Mouse (Mus musculus): ENCODE data around the gene Lrrc4.

The Lrrc4 gene

DNA sequence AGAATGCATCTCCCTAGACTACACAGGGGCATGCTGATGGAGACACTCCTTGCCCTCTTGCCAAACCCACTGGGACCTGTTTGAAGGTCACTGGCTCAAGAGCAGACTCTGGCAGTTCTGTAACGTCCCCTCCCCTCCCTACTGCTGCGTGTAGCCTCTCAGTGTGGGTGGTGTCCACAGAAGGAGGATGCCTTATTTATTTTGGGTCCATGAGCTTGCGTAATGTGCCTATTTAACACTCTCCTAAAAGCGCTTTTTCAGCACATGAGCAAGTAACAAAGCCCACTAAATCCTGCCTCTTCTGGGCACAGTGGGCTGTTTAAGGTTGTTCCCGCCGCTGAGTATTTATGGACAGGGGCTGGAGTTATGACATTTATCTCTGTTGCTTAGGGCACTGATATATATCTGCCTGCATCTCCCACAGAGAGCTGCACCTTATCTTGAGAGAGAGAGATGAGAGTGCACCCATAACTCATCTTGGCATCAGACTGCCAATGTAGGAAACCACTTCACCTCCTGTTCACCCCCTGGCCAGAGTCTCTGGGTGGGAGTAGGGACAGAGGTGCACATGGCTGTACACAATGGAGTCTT lies 63.6 kb downstream of the Lrrc4 start:
- DNase-seq (ENCODE audit: low spot score): no peak

DNA sequence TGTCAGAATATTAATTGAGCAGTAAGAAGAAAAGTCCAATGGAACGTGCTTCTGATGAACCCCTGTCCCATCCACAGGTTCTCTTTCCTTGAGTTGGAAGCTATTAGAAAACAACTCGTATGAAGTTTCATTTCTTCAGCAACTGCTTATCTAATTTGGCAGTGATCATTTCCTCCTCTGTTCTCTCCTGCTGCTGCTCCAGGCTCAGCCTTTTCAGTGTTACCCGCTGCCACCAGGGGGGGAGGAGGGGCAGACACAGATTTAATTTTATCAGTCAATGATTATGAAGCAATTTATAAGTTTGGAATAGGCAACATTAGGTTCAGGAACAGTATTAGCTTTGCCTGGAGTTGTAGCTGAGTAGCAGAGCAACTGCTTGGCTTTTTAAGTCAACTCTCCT lies 64.9 kb downstream of the Lrrc4 start:
- no peak for DNase-seq (ENCODE audit: low spot score)

DNA sequence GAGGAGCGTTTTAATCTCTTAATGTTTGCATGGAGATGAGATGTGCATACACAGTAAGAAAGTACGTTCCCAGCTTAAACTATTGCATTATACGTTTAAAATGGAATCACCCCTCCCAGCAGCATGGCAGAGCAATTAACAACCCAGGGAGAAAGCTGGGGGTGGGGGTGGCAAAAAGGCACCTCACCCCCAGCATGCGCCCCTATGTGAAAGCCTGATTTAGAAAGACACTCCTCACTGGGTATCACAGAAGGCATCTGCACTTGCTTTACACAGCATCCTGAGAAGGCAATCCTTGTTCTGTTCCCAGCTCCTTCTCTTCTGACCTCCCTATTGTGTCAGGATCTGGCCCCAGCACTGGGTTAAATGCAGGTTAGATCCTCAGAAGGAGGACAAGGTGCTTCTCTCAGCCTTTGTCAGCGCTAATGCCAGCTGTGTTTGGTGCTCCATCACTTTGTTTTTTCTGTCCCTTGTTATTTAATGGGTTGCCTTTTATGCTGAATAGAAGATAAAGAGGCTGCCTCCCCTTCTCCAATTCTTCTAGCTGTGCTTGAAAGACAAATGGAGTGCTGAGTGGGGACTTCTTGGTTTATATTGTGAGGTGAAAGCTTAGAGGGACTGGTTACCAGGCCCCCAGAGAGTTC lies 69.3 kb downstream of the Lrrc4 start:
- peak; percentile 50 for DNase-seq (ENCODE audit: low spot score)

DNA sequence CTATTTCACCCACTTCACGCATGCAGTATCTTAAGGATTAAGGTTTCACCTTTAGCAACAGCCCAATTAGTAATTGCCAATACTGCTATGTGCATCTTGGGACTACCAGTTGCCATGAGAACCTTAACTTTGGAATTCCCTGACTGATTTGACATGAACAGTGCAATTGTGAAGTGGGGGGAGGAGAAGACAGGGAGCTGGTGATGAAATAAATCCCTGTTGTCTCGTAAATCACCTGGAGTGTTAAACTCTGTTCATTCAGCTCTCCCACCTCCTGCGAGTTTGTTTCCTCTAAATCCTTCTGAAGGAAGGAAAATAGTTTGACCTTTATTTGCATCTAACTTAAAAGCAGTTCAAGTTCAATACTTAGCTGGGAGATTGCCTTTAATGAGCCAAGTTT lies 69.8 kb downstream of the Lrrc4 start:
- DNase-seq (ENCODE audit: low spot score): peak; percentile 64

DNA sequence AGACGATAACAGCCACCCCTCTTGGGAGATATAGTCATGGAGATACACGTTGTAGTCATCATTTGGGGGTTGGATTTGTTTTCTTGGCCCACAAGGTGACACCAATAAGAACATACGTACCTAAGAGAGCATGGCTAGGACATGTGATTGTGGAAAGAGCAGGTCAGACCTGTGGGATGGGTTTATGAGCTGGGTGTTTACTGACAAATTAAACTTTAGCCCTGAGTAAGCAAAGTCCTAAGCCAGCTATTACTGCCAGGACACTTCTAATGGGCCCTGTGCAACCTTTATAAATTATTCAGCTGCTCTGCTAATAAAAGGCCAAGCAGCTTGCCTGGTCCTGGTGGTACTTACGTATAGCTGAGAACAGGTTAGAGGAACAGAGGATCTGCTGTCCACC lies 73.3 kb downstream of the Lrrc4 start:
- DNase-seq (ENCODE audit: low spot score): no peak

DNA sequence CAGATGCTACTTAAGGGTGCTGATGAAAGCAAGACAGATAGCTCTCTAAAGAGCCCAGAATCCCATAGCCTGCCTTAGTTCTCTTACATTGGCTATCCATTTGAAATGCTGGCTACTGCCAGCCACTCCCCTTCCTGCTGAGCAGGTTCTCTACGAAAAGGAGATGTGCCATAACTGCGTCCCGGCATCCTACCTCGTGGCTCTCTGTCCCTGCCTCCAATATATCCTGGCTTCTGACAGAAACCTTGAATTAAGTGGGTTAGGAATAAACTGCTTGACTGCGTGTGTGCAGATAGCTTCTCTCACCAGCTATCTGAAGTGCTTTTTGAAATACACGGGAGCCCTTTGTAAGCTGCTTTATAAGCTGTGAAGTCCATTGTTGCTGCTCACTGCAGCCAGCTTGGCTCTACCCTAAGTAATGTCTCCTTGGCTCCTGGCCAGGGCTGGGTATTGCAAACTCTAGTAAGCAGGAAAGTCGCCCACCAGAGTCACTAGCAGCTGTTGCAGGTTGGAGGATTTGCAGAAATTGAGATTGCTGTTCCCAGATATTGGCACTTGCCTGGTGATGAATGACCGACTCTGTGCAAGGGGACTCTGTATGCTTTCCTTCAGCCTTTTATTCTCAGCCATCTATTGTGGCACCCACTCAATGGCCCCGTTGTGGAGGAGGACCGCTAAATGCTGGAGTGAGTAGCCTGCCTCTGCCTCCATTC lies 75.1 kb downstream of the Lrrc4 start:
- DNase-seq (ENCODE audit: low spot score): peak; percentile 27

DNA sequence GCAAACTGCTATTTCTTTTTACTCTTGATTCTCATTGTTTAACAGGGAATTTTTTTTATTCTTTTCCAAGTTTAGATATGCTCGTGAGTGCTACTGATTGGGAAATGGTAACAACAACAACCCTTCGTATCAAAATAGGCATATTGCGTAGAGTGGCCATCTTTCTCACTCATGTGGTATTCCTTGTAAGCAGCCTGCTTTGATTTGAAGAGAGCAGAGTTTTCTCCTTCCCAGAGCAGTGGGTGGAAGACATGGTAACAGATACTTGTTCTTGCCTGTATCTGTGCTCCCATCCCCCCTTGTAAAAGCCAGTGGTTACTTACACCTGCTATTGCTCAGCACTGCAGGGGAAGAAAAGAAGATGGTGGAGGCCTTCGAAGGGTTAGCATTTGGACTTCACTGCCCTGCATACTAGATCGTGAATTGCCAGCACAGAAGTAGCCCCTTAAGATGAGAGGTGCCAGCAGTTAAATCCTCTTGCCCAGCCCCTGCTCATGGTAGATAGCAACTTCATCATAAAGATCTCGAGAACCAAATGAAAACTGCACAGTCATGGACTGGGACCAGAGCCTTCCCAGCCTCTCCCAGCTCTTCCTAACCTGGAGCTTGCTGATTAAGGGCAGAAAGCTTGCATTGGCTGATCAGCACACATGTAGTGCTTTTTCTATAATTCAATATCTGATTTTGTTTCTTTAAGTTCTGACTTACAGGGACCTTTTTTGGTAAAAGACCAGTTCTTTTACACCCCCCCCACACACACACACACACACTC lies 77.2 kb downstream of the Lrrc4 start:
- DNase-seq (ENCODE audit: low spot score): no peak

DNA sequence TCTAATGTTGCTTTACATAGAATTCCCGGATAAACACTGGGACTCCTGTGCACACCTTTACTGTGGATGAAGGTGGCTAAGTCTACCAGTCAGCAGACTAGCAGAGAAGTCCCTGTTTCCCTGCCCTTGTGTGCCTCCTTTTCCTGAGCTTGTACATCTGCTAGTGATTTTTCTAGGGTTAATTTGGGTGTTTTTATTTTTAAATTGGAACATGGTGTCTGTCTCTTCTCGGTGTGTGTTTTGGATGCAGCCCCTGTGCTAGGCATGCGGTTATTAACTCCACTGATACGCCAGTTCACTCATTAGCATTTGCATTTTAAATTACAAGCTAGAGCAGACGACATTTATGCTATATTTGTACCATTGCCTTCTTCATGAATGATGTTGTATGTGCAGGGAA lies 77.9 kb downstream of the Lrrc4 start:
- DNase-seq (ENCODE audit: low spot score): no peak

DNA sequence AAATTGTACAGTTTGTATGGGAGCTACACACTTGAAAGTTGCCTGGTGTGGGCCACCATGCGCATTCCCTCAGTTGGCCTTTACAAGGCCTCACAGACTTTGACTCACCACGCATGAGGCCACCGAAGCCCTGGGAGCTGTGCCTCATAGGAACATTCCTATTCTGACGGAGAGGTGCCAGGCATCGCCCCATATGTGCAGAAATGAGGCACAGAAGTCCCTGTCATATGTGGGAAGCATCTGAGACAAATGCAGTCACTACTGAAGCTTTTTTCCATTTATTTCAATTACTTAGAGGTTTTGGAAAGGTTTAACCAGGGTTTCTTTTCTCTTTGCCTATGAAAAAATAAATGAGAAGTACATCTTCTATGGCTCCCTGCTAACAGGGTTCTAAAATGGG lies 78.3 kb downstream of the Lrrc4 start:
- DNase-seq (ENCODE audit: low spot score): no peak

DNA sequence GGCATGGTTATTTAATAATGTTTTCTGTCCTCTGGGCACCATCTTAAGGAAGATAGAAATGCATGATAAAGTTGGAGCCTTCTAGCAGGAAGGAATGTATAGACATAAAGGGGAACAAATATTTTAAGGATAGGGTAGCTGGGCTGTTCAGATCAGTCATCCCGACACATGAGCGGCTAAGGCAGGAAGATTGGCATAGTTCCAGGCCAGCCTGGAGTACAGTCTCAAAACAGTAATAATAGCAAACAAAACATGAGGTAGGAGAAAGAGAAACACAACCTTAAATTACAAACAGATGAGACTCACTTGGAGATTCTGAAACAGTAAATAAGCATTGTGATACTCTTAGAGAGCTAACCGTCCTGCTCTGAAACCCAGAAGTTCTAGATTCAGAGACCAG lies 80.4 kb downstream of the Lrrc4 start:
- no peak for DNase-seq (ENCODE audit: low spot score)

DNA sequence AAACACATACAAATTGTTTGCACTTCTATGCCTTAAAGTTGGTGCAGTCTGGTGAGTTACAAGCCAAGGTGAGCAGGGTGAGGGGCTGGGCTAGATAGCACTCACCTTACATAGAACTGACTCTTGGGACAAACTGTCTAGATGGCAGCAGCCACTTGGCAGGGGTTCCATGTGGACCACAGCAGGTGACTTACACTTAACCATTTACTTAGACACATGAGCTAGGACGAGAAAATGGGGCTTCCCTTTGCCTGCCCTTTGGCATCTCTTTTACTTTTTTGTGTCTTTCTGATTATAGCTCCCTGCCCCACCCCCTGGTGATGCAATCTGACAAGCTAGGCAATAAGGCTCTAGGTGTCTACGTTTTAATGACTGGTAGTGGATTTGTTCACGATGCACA lies 82.3 kb downstream of the Lrrc4 start:
- no peak for DNase-seq (ENCODE audit: low spot score)

DNA sequence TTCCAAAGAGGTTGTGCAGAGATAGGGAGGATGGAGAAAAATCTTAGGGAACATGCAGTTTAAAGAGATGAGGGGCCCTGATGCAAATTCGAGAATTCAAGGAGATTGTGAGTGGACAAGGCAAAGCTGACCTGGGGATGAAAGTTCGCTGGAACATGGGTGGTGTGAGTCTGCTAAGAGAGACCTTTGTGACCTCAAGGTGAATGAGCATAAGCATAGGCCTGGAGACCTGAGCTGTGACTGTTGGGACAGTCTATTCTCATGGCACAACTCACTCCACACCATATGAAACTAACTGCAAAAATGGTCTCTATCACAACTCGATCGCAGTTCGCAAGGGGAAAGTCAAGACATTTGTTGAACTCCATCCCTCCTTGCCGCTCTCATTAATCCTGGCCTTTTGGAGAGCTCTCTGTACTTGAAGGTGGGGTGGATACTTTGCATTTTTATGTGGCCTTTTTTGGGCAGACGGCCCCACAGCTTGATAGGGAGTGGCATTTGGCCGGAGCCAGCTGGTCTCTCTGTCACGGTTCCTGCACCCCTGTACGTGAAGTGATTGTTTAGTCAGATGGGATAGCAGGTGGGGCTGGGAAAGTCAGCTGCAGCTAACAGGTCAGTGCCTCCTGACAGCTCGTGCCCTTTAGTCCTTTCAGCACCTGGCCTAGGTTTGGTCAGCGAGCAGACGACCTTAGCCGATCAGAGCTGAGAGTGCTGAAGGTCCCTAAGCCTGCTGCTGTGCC lies 83.4 kb downstream of the Lrrc4 start:
- DNase-seq (ENCODE audit: low spot score): peak; percentile 31

DNA sequence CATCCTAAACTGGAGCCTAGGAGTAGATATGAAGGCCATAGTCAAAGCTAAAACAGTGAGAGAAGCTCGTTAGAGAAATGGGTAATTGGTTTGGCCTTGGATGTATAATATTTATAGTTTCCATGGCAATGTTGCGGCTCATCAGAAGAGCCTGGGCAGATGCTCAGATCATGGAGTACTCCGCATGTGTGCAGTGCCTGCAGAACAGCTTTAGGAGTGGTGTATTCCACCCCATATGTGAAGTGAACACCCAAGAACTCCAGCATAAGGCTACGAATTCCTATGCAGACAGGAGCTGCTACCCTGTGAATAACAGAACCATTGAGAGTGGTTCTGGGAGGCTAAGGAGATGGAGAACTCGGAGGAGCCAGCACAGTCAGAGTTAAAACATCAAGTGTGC lies 84.5 kb downstream of the Lrrc4 start:
- no peak for DNase-seq (ENCODE audit: low spot score)

DNA sequence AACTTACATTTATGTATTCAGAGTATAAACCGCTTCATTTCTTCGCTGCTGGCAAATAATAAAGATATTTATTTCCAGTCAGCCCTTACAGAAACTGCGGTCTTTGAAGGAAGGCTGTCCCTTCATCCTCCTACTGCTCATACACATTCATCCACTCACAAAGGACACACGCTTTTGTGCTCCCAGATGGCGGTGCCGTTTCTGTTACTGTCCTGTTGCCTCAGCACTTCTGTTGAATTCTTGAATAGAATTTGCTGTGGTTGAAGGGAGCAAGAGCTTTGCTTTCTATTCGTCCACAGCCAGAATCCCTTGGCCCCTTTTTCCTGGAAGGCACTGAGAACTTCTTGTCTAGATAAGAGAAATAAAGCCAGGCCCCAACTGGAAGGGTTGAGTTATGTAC lies 85.7 kb downstream of the Lrrc4 start:
- no peak for DNase-seq (ENCODE audit: low spot score)

DNA sequence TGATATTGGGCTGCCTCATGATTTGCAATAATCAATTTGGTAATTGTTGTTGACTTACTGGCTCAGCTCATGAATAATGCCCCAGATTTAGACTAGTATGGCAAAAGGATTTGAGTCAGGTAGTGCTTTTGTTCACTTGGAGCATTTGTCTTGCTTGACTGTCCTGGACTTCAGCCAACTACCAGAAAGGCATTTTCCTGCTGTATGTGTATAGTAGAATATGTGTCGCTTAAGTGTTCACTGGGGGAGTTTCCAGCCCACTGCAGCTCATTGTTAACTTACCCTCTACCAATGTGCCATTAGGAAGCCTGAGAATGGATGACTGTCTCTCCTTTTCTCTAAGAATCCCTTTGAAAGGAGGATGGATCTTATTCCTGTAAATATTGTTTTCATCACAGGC lies 88.0 kb downstream of the Lrrc4 start:
- DNase-seq (ENCODE audit: low spot score): no peak

DNA sequence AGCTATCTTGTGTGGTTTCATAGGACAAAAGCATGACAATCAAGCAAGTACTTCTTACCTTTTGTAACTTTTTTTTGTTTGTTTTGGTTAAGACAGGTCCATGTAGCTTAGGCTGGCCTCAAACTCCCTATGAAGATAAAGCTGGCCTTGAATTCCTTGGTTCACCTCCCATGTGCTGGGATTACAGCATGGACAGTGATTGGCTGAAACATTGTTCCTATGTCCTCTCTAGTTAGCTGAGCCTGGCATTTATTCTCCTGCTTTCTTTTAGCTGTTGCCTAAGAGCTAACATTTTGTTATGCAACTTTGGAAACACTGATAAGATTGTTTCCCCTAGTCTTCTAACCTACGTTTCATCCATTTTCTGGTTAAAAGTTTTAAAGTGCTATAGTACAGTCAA lies 93.9 kb downstream of the Lrrc4 start:
- no peak for DNase-seq (ENCODE audit: low spot score)

DNA sequence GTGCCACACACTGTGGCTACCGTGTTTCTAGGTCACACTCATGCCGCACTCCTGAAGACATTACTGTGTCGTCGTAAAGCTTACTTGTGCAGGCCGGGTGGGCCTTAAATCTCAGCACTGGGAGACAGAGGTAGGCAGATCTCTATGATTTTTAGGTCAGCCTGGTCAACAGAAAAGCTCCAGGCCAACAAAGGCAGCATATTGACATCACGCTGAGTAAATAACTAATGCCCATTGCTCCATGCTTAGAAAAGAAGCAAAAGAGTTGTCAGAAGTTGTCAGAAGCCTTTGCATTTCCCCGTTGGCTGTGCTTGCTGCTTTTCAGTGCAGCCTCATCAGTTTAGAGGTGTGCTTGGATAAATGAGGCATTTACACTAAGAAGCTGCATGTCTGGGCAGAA lies 94.9 kb downstream of the Lrrc4 start:
- no peak for DNase-seq (ENCODE audit: low spot score)

DNA sequence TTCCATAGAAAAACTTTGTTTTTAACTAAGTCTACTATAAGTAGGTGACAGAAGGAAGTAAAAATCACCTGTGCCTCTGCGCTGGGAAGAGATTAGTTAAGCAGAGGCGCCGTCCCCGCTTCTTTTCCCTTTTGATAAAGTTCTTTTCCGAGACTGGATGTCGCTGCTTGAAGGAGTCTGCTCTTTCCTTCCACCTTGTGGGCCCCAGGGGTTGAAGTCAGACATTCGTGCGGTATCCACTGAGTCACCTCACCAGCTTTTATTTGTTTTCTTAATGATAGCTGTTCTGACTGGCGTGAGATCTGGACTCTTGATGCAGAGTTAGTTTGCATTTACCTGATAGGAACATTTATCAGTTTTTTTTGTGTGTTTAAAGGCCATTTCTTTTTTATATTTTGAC lies 96.4 kb downstream of the Lrrc4 start:
- DNase-seq (ENCODE audit: low spot score): no peak

DNA sequence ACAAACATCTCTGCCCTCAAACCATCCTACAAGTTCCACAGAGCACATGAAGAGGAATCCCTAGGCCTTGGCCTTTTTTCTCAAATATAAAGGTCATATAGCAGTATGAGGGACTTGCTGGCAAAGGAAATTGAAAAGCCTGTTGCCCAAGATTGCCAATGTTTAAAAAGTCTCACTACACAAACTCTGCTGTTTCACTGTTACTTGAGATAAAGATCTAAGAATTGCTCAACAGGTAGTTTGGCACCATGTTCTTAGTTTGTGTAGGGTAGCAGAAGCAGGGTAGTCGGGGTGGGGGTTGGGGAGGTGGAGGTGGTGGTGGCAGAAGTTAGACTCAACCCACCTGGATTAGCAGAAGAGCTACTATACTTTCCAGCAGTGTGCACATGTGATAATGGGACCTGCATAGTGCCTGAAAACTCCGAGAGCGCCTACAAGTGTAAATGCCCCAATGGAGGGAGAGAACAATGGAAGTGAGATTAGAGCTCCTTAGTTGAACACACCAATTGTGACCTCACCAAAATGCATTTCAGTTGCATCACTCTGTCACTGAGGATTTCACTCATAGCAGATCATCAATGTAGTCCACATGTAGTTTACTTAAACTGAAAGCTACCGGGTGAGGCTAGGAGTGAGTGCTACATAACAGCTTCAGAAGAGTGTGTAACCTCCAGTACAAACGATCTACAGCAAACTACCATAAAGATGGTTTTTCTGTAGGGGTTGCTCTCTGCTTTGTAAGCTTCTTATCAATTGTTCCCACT lies 97.5 kb downstream of the Lrrc4 start:
- DNase-seq (ENCODE audit: low spot score): no peak

DNA sequence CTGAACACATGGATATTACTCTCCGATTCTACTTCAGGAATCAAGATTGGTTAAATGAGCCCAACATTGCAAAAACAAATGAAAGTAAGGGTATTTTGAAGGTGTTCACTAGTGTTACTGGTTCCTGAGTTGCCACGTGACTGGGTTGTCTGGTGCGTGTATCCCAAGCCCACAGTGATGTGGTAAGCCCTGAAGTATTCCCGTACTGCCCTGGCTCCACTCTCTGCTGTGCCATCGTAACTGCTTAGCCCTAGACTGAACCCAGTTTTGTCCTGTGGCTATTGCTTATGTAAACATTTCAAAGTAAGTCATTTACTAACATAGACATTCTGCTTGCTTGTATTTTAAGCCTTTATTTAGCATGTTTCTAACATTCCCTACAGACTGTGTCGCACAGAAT lies 100.3 kb downstream of the Lrrc4 start:
- DNase-seq (ENCODE audit: low spot score): no peak

DNA sequence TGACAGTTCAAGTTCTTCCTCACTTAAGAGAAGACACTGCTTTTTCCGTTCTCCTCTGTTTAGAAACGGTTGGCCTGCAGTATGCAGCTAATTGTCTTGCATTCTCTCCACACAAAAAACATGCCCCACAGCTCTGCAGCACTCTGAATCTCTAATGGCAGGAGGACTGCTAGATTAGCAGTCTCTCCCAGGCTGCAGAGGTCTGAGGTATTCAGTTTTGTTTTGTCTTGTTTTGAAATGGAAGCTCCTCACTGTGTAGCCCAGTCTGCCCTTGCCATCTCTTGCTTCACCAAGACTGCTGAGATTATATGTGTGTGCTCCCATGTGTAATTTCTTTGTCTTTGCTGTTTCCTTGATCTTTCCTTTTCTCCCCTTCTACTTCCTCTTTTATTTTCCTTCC lies 101.9 kb downstream of the Lrrc4 start:
- no peak for DNase-seq (ENCODE audit: low spot score)

DNA sequence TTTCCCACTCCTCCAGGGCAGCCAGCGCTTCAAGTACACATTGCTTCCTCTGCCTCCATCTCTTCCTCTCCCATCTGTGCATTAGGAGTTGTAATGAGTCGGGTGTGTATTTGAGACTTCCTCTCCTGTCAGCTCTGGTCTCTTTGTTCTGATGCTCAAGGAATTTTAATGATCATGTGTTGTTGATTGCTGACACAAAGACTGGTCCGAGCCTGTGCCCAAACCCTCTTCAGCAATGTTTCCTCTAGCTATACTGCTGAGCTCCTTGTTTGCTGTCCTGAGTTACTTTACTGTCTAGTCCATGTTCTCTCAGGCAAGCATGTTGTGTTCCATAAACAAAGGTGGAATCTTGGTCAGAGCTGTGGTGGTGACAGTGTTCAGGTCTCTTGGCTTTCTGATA lies 102.3 kb downstream of the Lrrc4 start:
- DNase-seq (ENCODE audit: low spot score): peak; percentile 21
